Mouse (Mus musculus): ENCODE data around the gene Peli2.

Gene Peli2

GRCm38 (mm10) chr14:48225810-48226446 lies 105.3 kb downstream of the Peli2 start:
- peak; percentile 18 to 57 for DNase-seq

- DNase-seq = no peak
Observed at GRCm38 (mm10) chr14:48226759-48227158, 106.1 kb downstream of the Peli2 start.

- no peak for DNase-seq
Observed at GRCm38 (mm10) chr14:48234785-48235519, 114.3 kb downstream of the Peli2 start.

- DNase-seq = no peak
Observed at GRCm38 (mm10) chr14:48241335-48241734, 120.7 kb downstream of the Peli2 start.

- DNase-seq = no peak
Observed at GRCm38 (mm10) chr14:48246236-48246635, 125.6 kb downstream of the Peli2 start.

- DNase-seq = no peak
Observed at GRCm38 (mm10) chr14:48246963-48247362, 126.3 kb downstream of the Peli2 start.

GRCm38 (mm10) chr14:48249459-48249858 lies 128.8 kb downstream of the Peli2 start:
- no peak for DNase-seq

- DNase-seq = no peak
Observed at GRCm38 (mm10) chr14:48249909-48250308, 129.3 kb downstream of the Peli2 start.

GRCm38 (mm10) chr14:48251381-48251979 lies 130.9 kb downstream of the Peli2 start:
- DNase-seq = no peak

GRCm38 (mm10) chr14:48253183-48253582 lies 132.6 kb downstream of the Peli2 start:
- no peak for DNase-seq

- no peak for DNase-seq
Observed at GRCm38 (mm10) chr14:48254696-48255095, 134.1 kb downstream of the Peli2 start.

- DNase-seq = no peak
Observed at GRCm38 (mm10) chr14:48255290-48255689, 134.7 kb downstream of the Peli2 start.

- peak; percentile 18 to 47 for DNase-seq
Observed at GRCm38 (mm10) chr14:48257759-48258158, 137.1 kb downstream of the Peli2 start.

GRCm38 (mm10) chr14:48258696-48259366 lies 138.2 kb downstream of the Peli2 start:
- DNase-seq = no peak

GRCm38 (mm10) chr14:48263146-48263545 lies 142.5 kb downstream of the Peli2 start:
- DNase-seq = no peak

GRCm38 (mm10) chr14:48266710-48267109 lies 146.1 kb downstream of the Peli2 start:
- no peak for DNase-seq

- no peak for DNase-seq
Observed at GRCm38 (mm10) chr14:48278291-48278690, 157.7 kb downstream of the Peli2 start.

- no peak for DNase-seq
Observed at GRCm38 (mm10) chr14:48286949-48287348, 166.3 kb downstream of the Peli2 start.

- no peak for DNase-seq
Observed at GRCm38 (mm10) chr14:48287581-48287980, 167.0 kb downstream of the Peli2 start.

GRCm38 (mm10) chr14:48288600-48288999 lies 168.0 kb downstream of the Peli2 start:
- no peak for DNase-seq

GRCm38 (mm10) chr14:48289602-48290599 lies 169.3 kb downstream of the Peli2 start:
- DNase-seq = no peak

GRCm38 (mm10) chr14:48293498-48293897 lies 172.9 kb downstream of the Peli2 start:
- DNase-seq = no peak
